Mouse (Mus musculus) spleen, adult 18-20 months (tissue): Measurements from ENCODE around the gene Fabp7.

Experiments used
- DNase-seq, 2 experiments: peaks; one replicate each; pipeline ENCODE4 v3.0.0; 2022; ENCODE audit warnings: mixed read lengths in 2 of 2

Fabp7 gene

GRCm38 (mm10) chr10:57784876-57785150 is at the start of gene Fabp7:
Gene Fabp7, plus strand, starts transcription at chr10:57784881.
- DNase-seq: no peak

DNA sequence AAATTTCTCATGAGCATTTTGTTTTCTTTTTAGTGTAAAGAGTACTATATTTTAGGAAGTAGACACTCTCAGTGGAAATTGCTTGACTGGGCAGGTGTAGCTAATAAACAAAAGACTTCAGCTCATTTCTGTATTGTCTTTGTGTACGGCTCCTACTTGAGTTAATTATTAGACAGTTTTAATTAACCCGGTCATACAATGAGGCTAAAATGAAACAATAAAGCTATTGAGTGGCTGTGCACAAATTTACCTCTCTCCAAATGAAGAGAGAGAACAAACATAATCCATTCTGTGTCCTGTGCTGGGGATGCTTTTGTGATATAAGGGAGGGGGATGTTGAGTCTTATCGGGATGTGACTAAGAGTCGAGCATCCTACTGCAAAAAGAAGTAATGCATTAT is 43.9 kb upstream of the Fabp7 start:
- no peak for DNase-seq

DNA sequence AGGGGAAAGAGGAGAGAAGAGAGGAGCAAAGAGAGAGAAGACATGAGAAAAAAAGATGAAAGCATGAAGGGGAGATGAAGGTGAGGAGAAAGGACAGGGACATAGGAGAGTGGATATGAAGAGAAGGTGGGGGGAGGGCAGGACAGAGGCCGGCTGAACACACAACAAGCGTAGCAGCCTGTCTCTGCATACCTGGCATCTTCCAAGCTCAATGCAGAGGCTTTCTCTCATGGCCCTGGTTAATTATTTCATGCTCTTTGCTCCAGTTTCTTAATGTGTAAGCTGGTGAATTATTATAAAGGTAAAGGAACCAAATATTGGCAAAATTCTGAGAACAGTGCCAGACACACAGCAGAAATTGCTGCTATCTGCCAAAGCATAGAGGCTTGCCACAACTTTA is 43.3 kb upstream of the Fabp7 start:
- no peak for DNase-seq

DNA sequence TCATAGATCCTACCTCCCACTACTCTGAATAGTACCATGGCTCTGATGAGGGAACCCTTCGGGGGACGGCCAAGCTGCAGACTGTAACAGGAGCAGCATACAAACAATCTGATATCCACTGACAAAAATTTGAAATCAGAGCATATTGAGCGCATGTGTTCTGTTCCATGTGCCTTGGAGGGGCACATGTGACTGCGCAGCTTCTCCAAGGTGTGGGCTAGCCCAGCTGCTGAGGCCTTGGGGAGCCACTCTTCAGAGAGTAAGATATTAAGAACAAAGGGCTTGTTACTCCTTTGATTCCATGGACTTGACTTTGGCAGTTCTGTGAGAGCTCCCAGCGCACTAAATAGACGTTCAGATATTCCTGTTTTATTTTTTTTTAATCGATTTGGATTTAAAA is 41.6 kb upstream of the Fabp7 start:
- no peak for DNase-seq

DNA sequence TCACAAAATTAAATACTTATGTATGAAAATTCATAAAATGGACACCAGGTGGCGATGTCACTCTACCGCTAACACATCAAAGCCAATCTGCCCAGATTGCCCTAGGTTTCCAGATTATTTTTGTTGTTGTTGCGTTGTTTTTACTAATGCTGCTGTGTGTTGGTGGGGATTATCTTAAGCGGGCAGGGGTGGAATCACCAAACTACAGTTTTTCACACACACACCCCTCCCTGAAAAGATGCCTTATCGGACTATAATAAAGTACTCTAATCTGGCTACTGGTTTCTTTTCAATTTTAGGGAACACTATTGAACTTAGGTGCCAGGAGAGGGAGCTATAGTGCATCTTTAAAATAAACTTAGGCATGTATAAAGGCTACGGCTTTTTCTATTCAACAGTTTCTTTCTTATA is 41.1 kb upstream of the Fabp7 start:
- peak in 1 of 2 experiments; percentile 48 for DNase-seq

- DNase-seq: no peak
Observed at GRCm38 (mm10) chr10:57744128-57744765, 40.4 kb upstream of the Fabp7 start.

DNA sequence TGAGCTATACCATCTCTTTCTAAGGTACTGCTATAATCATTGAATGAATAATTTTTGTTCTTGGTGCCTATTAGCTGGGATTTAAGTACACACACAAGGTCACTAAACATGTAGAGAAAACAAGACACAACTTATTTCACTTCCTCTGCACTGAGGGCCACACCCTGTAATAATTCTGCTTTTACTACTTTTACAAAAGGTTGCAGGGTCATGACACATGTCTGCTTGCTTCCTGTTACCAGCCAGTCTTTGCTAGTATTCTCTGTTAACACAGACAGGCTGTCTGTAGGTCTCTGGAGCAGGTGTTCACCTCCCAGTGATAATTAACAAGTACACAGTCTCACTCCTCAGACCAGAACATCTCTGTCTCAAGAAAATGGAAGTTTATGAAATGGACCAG is 39.2 kb upstream of the Fabp7 start:
- no peak for DNase-seq

GRCm38 (mm10) chr10:57747127-57747526 is 37.6 kb upstream of the Fabp7 start:
- no peak for DNase-seq

DNA sequence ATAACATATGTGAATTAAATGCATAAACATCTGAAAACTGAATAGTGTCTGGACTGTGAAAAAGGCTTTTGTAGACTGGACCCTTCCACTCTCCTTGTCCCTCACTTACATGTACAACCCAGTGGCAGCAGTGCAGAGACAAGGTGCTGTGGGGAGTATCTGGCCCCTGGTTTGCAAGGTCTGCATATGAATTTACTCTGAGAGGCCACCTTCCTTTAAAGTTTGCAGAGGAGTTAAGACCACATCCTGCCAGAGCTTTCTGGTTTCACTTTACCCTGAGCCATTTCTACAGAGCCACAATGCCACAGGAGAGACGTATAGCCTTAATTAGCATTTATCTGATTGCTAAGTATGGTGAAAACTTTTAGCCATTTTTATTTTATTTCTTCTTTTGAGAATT is 31.3 kb upstream of the Fabp7 start:
- DNase-seq: no peak

GRCm38 (mm10) chr10:57755201-57755736 is 29.4 kb upstream of the Fabp7 start:
- DNase-seq: no peak

DNA sequence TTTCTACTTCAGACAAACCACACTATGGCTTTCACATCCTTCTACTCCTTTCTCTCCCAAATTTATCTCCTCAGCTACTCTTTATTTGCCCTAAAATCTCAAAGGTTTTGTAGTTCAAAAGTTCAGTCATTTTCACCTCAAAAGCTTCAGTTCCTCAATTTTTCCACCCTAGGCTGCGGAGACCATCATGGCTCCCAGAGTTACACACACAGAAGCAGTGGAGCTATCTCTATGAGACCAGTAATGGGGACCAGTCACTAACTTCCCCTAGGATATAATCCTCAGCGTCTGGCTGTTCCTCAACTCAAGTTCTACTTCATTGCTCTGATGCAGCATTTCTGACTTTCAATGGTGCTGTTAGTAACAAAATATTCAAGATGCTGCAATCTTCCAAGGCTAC is 25.7 kb upstream of the Fabp7 start:
- DNase-seq: no peak

DNA sequence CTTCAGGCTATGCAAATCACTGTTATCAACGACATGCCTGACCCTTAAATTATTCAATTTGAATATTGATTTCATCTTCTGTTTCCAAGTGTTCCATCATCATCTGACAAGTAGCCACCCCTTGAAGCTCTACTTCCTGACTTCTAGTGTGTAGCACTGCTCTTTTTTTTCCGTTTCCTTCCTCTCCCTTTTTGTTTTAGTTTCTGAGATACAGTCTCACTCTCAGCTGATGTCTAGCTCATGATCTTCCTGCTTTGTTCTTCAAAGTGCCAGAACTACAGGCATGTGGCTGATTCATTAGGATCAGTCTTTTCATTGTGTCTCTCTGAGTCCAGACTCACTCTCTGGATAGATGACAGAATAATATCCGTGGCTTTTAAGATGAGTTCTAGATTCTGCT is 24.0 kb upstream of the Fabp7 start:
- no peak for DNase-seq

DNA sequence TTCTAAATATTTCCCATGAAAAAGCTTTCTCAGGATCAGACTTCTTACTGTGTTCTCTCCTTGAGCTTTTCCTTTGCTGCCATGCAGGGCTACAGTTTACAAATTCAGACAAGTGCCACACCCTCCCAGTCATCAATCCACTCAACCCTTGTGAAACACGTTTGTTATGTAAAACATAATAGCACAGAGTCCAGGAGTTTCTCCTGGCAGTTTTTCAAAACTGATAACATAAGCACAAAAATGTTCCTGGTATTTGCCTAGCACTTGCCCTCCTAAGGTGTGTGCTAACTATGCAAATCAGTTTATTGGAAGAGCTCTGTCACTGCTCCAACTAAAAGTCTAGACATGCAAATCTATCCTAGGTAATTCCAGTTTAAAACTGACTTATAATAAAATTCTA is 21.6 kb upstream of the Fabp7 start:
- no peak for DNase-seq

DNA sequence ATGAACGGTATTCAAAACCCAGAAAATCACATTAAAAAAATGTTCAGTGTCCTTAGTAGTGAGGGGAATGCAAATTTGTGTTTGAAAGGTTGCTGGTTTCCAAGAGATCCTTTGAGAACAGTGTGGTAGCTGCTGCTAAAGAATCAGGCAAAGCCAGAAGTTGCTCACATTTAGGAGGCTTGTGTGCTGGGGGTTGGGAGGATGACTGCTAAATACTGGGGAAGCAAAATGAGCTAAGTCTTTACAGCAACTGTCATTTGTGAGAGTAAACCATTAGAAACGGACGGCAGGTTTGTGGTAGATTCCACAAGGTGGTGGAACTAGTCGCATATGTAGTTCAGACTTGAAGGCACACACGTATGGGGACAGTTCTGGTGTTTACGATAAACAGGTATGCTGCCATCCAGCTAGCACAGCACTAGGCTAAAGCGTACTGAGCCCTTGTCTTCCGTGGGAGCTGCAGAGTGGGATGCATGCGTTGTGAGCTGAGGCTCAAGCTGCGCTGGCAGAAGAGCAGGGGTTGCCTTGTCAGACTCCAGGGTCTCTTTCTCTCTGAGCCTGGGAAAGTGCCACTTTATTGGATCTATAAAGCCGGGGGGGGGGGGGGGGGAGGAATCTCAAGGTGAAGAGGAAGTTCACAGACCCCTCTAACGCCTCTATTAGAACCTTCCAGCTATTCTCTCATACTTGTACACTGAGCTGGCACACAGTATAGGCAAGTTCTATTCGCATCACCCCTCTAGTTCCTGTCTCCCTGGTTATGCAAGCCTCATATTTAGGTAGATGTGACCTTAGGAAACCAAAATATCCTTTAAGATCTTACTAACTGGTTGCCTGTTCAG is 1.2 kb upstream of the Fabp7 start:
- no peak for DNase-seq

DNA sequence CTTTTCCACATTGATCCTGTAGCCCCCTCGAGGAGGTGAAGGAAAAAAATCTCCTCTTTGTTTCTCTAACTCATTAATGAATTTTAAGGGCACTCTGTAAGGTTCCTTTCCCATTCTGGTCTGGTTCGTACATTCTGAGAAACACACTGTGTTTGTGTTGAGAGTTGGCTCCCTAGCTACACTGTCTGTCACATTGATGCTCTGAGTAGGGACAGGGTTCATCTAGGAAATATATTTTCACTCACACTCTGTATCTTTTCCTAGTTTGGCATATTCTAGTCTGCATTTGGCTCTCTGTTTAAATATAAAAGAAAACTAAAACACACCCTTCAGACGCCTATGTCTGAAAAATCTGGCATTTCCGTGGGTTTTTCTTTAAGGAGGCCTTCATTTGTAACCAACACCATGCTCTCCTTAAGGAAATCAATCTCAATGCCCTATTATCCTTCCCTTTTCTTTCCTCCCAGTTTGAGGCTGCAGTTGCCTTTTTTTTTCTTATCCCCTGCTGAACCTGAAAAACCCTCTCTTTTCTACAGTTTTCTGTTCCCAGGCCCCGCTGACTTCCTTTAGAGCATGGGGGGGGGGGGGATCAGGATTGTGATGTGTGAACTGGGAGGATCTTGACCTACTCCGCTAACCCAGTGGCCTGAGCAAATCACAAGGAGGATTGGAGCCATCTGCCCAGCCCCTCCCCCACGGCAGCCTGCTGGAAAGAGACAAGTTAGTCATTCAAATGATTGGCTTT is 378 bp upstream of the Fabp7 start:
- DNase-seq: peak; percentile 13 to 22

- DNase-seq: no peak
Observed at GRCm38 (mm10) chr10:57785552-57785951, 871 bp downstream of the Fabp7 start.

GRCm38 (mm10) chr10:57792957-57793356 is 8.3 kb downstream of the Fabp7 start:
- no peak for DNase-seq

DNA sequence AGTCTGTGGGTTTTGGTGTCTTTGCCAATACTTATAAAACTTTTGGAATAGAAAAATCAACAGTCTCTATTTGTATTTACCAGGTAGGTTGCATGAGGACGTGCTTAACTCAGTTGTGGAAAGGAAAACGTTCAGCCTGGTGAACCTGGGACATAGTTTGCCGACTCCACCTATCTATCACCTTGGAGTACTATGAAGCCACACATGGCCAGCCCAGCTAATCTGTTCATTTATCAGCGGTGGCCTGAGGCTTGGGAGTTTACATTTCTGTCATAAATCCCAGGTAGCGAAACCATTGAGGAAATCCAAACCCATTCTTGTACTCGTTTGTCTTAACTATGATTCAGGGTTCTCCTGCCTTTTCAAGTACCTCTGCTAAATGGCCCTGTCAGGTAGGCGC is 9.3 kb downstream of the Fabp7 start, which contains the start of gene Smpdl3a:
Smpdl3a (plus strand) TSS at position 318 of the 400 bp plus-strand sequence.
- DNase-seq: no peak

DNA sequence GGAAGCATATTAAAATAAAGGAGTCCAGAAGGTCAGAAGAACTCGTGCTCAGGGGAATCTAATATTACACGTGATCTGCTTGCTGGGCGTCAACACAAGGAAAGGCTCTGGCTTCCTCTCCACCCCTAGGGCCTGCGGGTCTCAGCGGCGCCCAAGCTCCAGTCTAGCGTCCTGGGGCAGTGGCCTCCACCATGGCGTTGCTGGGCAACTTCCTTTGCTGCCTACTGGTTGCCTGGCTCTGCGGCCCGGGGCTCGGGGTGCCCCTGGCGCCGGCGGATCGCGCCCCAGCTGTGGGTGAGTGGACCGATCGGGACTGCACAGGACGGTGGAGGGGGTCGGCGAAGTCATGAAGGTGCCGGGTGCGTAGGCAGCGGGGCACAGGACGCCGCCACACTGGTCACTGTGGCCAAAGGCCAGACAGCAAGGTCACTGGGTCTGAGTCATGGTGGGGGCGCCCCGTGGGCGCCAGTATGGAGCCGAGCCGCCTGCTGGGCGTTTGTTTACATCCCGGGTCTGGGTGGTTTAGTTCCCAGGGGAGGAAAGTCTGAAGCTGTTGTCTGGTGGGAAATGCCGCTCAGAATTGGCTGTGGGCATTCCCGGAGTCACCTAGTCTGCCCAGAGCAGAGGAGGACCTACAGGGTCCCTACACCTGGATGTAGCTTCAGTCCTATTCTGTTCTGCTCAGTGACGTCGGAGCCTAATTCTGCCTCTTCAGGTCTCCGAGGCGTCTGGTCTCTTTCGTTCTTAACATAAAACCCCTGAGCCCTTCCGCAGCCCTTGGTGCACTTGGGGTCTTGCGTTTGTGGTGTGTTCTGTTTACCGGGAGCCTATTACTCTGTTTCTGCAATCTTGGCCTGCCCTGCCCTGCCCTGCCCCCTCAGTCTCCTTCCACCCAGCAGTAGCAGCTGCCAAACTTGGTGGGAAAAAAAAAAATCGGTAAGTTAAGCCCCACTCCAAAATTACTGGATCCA is 10.1 kb downstream of the Fabp7 start:
- DNase-seq: peak; percentile 31 to 52

DNA sequence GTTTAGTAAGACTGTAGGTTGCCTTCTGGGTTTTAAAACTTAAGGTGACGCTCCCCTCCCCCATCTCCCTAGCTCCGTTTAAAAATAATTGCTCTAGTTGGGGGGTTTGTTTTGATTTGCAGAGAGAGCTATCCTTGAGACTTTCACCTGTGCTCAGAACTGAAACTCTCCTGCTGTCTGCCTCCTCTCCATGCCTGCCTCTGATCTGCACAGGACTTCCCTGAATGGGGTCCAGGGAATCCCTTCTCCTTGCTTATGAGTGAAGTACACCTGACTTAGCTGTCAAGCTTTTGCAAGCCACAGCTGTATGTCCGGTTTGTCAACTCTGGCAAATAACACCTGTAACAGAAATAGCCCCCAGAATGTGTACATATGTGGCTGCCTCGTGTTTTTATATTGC is 10.9 kb downstream of the Fabp7 start:
- DNase-seq: peak in 1 of 2 experiments; percentile 31

GRCm38 (mm10) chr10:57796057-57796456 is 11.4 kb downstream of the Fabp7 start:
- DNase-seq: peak in 1 of 2 experiments; percentile 48

DNA sequence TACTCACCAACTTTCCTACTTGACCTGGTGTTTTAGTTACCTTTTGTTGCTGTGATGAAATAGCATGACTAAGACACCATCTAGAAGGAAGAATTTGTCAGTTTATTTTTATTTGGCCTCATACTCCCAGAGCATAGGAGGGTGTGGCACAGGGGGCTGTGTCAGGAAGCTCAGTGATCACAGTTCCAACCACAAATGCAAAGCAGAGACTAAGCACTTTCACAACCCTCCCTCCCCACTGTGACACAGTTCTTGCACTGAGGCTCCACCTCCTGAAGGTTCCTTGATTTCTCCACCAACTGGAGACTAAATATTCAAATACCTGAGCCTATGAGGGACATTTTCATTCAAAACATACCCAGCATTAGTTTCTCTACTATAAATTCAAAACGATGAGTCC is 14.8 kb downstream of the Fabp7 start:
- DNase-seq: no peak
